Mouse (Mus musculus): ENCODE measurements at regions not wholly inside any gene's neighbourhood (a gene's known extent, or its start where the extent isn't known, plus 50 kb on each side); places are given as distances from the start of the nearest gene placed in this dataset.

DNA sequence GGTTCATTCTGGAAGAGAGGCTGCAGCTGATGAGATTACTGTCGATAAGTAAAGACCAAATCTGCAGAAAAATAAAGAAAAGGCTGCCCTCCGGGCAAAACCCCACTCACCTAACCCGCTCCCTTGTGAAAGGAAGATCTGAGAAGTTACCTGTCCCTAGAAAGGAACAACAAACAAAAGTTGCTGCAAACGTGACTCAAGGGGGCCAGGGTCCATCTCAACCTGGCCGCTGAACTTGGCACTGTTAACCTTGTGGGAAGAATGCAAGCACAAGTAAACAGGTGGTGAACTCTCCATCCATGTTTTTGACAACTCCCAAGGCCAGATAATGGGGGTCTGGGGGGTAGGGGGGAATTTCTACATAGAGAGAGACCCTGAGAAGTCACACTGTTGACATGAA lies 58.7 kb upstream of the Klf3 start:
- DNase-seq (ENCODE audit: extremely low read depth) = no peak
- Histone ChIP-seq H3K9me3 (replicated peaks; ENCODE audit: low read length) (no peaks in the 10 kb centered on the region), H3K4me2 (ENCODE audit: insufficient read depth, low read depth, poor library complexity, severe bottlenecking) (no peak overlapping the region), H3K79me2 (replicated peaks; ENCODE audit: control insufficient read depth, extremely low read depth, insufficient read depth, poor library complexity, severe bottlenecking) (no peaks in the 10 kb centered on the region), H3K4me3 (replicated peaks in 1 of 3; ENCODE audit: low read depth in 2 of 3, low read length in 2 of 3, poor library complexity in 1 of 3) (no peak overlapping the region), H3K36me3 (replicated peaks in 1 of 2; ENCODE audit: control insufficient read depth in 1 of 2, insufficient read depth in 1 of 2, low read length in 1 of 2) (no peaks in the 10 kb centered on the region), H3K27ac (ENCODE audit: insufficient read depth, low read depth) (no peak overlapping the region), H3K4me1 (ENCODE audit: control insufficient read depth in 1 of 2, insufficient read depth in 2 of 2) (no peaks in the 10 kb centered on the region), H3K9ac (ENCODE audit: insufficient read depth, low read depth) (no peak overlapping the region), H3K27me3 (replicated peaks) (no peaks in the 10 kb centered on the region)
- dilution Hi-C loops (cut with MboI; ENCODE audit: extremely low pct_ligation_motif_present, extremely low pct_unique_long_range_greater_than_20kb, low sequenced_read_pairs) (no loop called here), in situ Hi-C loops (cut with MboI; ENCODE audit: low pct_ligation_motif_present, low pct_unique_long_range_greater_than_20kb, low sequenced_read_pairs) (no loop called here)
- no peak for TF ChIP-seq NELFE (IDR thresholded peaks at IDR 0.05; ENCODE audit: low read depth, low read length)
- no peak for TF ChIP-seq TCF12 (IDR thresholded peaks at IDR 0.05; ENCODE audit: low read depth, low read length)
- TF ChIP-seq ZKSCAN1 (IDR thresholded peaks at IDR 0.05; ENCODE audit: borderline replicate concordance, low read depth, low read length) = no peak
- TF ChIP-seq MAFK (IDR thresholded peaks at IDR 0.05; ENCODE audit: insufficient replicate concordance, low read length) = no peak
- no peak for TF ChIP-seq E2F4 (IDR thresholded peaks at IDR 0.05; ENCODE audit: insufficient replicate concordance, low read depth, low read length)
- TF ChIP-seq CTCF (conservative IDR thresholded peaks at IDR 0.05 in 1 of 2, IDR thresholded peaks at IDR 0.05 in 1 of 2; ENCODE audit: low read depth in 2 of 2, low read length in 2 of 2) = no peak
- TF ChIP-seq SIN3A (IDR thresholded peaks at IDR 0.05; ENCODE audit: low read length) = no peak
- TF ChIP-seq POLR2AphosphoS2 (IDR thresholded peaks at IDR 0.05; ENCODE audit: low read depth, low read length) = no peak
- no peak for TF ChIP-seq CHD1 (IDR thresholded peaks at IDR 0.05; ENCODE audit: low read depth, low read length)
- TF ChIP-seq HCFC1 (IDR thresholded peaks at IDR 0.05; ENCODE audit: low read depth, low read length) = no peak
- no peak for TF ChIP-seq ELF1 (IDR thresholded peaks at IDR 0.05; ENCODE audit: low read depth, low read length)
- TF ChIP-seq UBTF (IDR thresholded peaks at IDR 0.05; ENCODE audit: low read depth, low read length) = no peak

DNA sequence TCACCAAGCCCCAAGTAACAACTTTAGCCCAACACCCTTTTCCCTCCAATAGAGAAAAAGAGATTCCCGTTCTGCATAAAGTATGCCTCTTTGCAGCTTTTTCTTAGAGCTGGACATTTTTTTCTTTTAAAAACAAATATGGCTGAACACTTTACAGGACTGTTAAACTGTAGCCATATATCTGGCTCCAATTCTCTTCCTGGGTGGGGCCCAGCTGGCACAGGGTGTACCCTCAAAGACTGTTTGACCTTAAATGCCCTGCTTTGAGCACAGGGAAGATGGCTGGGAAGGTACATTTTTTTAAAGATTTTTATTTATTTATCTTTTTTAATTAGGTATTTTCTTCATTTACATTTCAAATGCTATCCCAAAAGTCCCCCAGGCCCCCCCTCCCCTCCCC lies 55.7 kb upstream of the Klf3 start:
- Histone ChIP-seq H3K9me3 (replicated peaks; ENCODE audit: low read length) (no peaks in the 10 kb centered on the region), H3K27ac (ENCODE audit: insufficient read depth, low read depth) (no peak overlapping the region), H3K4me1 (ENCODE audit: control insufficient read depth in 1 of 2, insufficient read depth in 2 of 2) (0 out of 4 replicates have a peak, but pooled peaks cover 0 to 3% of the 10 kb centered on the region in 2 experiments), H3K9ac (ENCODE audit: insufficient read depth, low read depth) (no peak overlapping the region), H3K4me2 (ENCODE audit: insufficient read depth, low read depth, poor library complexity, severe bottlenecking) (no peak overlapping the region), H3K79me2 (replicated peaks; ENCODE audit: control insufficient read depth, extremely low read depth, insufficient read depth, poor library complexity, severe bottlenecking) (no peaks in the 10 kb centered on the region), H3K27me3 (replicated peaks) (no peaks in the 10 kb centered on the region), H3K4me3 (replicated peaks in 1 of 3; ENCODE audit: low read depth in 2 of 3, low read length in 2 of 3, poor library complexity in 1 of 3) (no peak overlapping the region), H3K36me3 (replicated peaks in 1 of 2; ENCODE audit: control insufficient read depth in 1 of 2, insufficient read depth in 1 of 2, low read length in 1 of 2) (no peaks in the 10 kb centered on the region)
- no peak for DNase-seq (ENCODE audit: extremely low read depth)
- in situ Hi-C loops (cut with MboI; ENCODE audit: low pct_ligation_motif_present, low pct_unique_long_range_greater_than_20kb, low sequenced_read_pairs) (no loop called here), dilution Hi-C loops (cut with MboI; ENCODE audit: extremely low pct_ligation_motif_present, extremely low pct_unique_long_range_greater_than_20kb, low sequenced_read_pairs) (no loop called here)
- no peak for TF ChIP-seq E2F4 (IDR thresholded peaks at IDR 0.05; ENCODE audit: insufficient replicate concordance, low read depth, low read length)
- no peak for TF ChIP-seq ZNF384 (IDR thresholded peaks at IDR 0.05; ENCODE audit: low read depth, low read length)
- no peak for TF ChIP-seq JUN (IDR thresholded peaks at IDR 0.05; ENCODE audit: insufficient read depth, low read depth, low read length)
- TF ChIP-seq NELFE (IDR thresholded peaks at IDR 0.05; ENCODE audit: low read depth, low read length) = no peak
- no peak for TF ChIP-seq USF1 (IDR thresholded peaks at IDR 0.05; ENCODE audit: low read depth, low read length)

All from CH12.LX (cell line).